Mouse (Mus musculus): Measurements from ENCODE around the gene Zfp978. TPM values are rescaled to one million over a fixed set of nuclear protein-coding genes. Genes with fewer than 3 reads are reported as not detected.

The Zfp978 gene
- polyA plus RNA-seq, 1 experiment from 2014 or later, result not detected

Other genes with a start within 250 kb of the Zfp978 start
- 6.8 and 8.2 TPM in 2 replicates for gene Zfp991, start 229.3 kb upstream of the Zfp978 start, polyA plus RNA-seq (2014; fragmentation: Nextera tagmentation; extraction: Ambion mirVana)
- gene Zfp988, start 55.6 kb upstream of the Zfp978 start, polyA plus RNA-seq (2014; fragmentation: Nextera tagmentation; extraction: Ambion mirVana), result 0.09 TPM in 1 of 2 replicates, not detected in the other
- 4.2 and 5.8 TPM in 2 replicates for gene Zfp982, start 131.1 kb downstream of the Zfp978 start, polyA plus RNA-seq (2014; fragmentation: Nextera tagmentation; extraction: Ambion mirVana)
- gene Gm16503, start 178.9 kb downstream of the Zfp978 start, polyA plus RNA-seq (2014; fragmentation: Nextera tagmentation; extraction: Ambion mirVana), result 0.38 and 0.39 TPM in 2 replicates
- 0.08 and 0.17 TPM in 2 replicates for gene Zfp985, start 192.0 kb downstream of the Zfp978 start, polyA plus RNA-seq (2014; fragmentation: Nextera tagmentation; extraction: Ambion mirVana)

All from embryonic facial prominence, embryonic 14.5 days (tissue).